Mouse (Mus musculus): ENCODE measurements around the gene Lig4.

- no peak for TF ChIP-seq CTCF (conservative IDR thresholded peaks at IDR 0.05; ENCODE audit: insufficient read depth, insufficient read length, low read depth, low read length)
- TF ChIP-seq POLR2A (IDR thresholded peaks at IDR 0.05; ENCODE audit: low read depth, low read length), result no peak
Measured at GRCm38 (mm10) chr8:9958338-9958737, 19.1 kb downstream of the Lig4 start.

All from kidney, adult 2 months (tissue).